Mouse (Mus musculus): Measurements from ENCODE around the gene Azgp1. TPM values are rescaled to one million over a fixed set of nuclear protein-coding genes. Genes with fewer than 3 reads are reported as not detected.
"Not testable (repeated sequence)": the region's sequence is repeated elsewhere in the genome, so short reads cannot be mapped to it uniquely, and the experiment has no call there.

Gene Azgp1
- not detected in 2 replicates for polyA plus RNA-seq (2014; fragmentation: Nextera tagmentation; extraction: Ambion mirVana)

DNA sequence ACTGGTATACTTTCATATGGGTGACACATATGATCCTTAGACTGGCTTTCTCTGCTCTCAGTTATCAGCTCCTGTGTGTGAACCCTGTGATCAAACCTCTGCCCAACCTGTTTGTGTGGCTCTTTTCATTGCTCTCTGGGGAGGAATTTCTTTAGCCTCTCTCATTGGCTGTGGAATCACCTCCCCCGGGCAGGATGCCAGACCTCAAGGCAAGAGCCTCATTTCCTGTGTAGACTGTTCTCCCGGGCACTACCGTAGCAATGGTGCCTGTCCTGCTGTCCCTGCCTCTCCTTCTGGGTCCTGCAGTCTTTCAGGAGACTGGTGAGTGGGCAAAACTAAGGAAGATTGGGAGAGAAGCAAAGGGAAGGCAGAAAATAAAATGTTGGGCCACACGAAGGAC is at the start of gene Azgp1:
Gene Azgp1, plus strand, starts transcription at position 221 of the 400 bp plus-strand sequence.
- WGBS = 83% methylated on average over 4 of the region's 4 CpGs
- Histone ChIP-seq H3K27ac (ENCODE audit: low read depth, low read length) (no peak within 1 kb of the TSS), H3K4me2 (ENCODE audit: low read depth) (no peak within 1 kb of the TSS), H3K9ac (ENCODE audit: low read length) (no peak within 1 kb of the TSS), H3K9me3 (ENCODE audit: control insufficient read depth, low read length) (no peaks in the 10 kb centered on the region), H3K4me3 (ENCODE audit: low read depth, low read length) (no peak within 1 kb of the TSS), H3K36me3 (ENCODE audit: control insufficient read depth, insufficient read depth, low read length) (no peaks in the 10 kb centered on the region), H3K4me1 (ENCODE audit: control insufficient read depth, insufficient read depth, low read length) (no peaks in the 10 kb centered on the region), H3K27me3 (ENCODE audit: control insufficient read depth, insufficient read depth, low read length) (no peaks in the 10 kb centered on the region)
- no peak for ATAC-seq (ENCODE audit: insufficient read depth, low FRiP score, low TSS enrichment)
- DNase-seq (ENCODE audit: low spot score) = no peak

DNA sequence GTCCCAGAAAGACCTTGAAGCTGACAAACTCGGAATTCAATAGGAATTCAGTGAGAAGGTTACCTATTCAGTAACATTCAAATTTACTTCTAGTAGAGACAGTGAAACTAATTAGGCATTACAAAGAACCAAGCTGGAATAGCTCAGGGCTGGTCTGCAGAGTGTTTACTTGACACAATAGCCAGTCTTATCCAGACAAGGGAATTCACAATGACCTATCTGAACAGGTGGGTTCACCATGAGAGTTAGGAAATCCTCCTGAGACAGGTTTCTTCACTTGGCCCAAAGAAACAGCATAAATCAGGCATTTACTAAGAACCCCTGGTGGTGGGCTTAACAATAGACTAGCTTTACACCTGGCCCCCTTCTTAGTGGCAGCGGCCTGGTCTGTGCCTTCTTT is 47.4 kb upstream of the Azgp1 start:
- H3K4me2 ChIP-seq (ENCODE audit: low read depth); DNase-seq (ENCODE audit: low spot score); H3K36me3 ChIP-seq (ENCODE audit: control insufficient read depth, insufficient read depth, low read length); H3K4me1 ChIP-seq (ENCODE audit: control insufficient read depth, insufficient read depth, low read length); H3K9me3 ChIP-seq (ENCODE audit: control insufficient read depth, low read length); H3K4me3 ChIP-seq (ENCODE audit: low read depth, low read length); ATAC-seq (ENCODE audit: insufficient read depth, low FRiP score, low TSS enrichment); H3K27ac ChIP-seq (ENCODE audit: low read depth, low read length); H3K27me3 ChIP-seq (ENCODE audit: control insufficient read depth, insufficient read depth, low read length); H3K9ac ChIP-seq (ENCODE audit: low read length): not testable (repeated sequence)
- 79% methylated on average over 2 of the region's 2 CpGs for WGBS

DNA sequence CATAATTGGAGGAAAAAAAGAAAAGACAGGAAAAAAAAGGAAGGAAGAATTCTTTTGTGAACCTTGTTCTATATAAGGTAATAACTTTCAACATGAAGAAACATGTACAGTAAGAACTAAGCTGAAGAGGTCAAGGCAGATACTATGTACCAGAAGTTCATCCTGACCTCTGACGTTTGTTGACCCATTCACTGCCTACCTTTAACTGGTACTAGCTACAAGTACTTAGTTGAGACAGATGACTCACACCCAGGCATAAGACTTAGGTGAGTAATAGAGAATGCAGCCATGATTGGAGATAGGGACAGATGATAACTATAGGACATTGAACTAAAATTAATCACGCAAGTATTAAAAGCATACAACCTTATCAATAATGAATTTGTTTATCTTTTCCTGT is 44.8 kb upstream of the Azgp1 start:
- Histone ChIP-seq H3K27ac (ENCODE audit: low read depth, low read length) (no peak overlapping the region), H3K9ac (ENCODE audit: low read length) (no peak overlapping the region), H3K4me1 (ENCODE audit: control insufficient read depth, insufficient read depth, low read length) (no peaks in the 10 kb centered on the region), H3K27me3 (ENCODE audit: control insufficient read depth, insufficient read depth, low read length) (no peaks in the 10 kb centered on the region), H3K4me3 (ENCODE audit: low read depth, low read length) (no peak overlapping the region), H3K36me3 (ENCODE audit: control insufficient read depth, insufficient read depth, low read length) (no peaks in the 10 kb centered on the region), H3K4me2 (ENCODE audit: low read depth) (no peak overlapping the region), H3K9me3 (ENCODE audit: control insufficient read depth, low read length) (no peaks in the 10 kb centered on the region)
- DNase-seq (ENCODE audit: low spot score) (no peak), ATAC-seq (ENCODE audit: insufficient read depth, low FRiP score, low TSS enrichment) (no peak)
- 93% methylated on average over 2 of the region's 2 CpGs for WGBS

DNA sequence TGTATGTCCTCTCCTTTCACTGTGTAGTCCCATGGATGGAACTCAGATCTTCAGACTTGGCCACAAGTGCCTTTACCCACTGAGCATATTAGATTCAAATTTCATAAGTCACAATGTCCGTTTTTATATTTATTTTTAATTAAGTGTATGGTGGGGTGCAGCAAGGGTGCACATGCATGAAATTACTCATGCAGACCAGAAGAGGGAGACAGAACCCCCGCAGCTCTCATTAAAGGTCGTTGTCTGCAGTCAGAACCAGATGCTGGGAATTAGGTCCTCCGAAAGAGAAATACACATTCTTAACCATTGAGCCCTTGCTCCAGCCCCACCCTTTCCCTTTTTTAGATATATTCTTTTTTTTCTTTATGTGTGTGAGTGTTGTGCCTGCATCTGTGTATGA is 44.1 kb upstream of the Azgp1 start:
- WGBS = 62% methylated on average over 4 of the region's 4 CpGs
- H3K36me3 ChIP-seq (ENCODE audit: control insufficient read depth, insufficient read depth, low read length) = no peaks in the 10 kb centered on the region

DNA sequence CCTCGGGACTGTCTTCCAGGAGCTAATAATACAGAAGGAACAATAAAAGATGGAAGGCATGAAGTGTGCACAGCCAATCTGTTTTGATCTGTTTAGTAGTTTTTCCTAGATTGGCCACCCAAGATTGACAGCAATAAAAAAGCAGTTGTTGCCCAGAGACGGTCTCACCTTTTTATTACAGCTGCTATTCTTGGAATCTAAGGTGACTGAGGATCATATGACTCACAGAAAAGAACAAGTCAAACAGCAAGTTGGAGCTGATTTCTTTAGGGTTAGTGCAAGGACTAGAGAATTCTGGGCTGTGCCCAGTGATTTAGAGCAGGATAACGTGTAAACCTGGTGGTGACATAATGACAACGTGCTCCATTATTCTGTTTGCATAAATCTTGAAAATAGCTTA is 40.4 kb upstream of the Azgp1 start:
- no peaks in the 10 kb centered on the region for H3K27me3 ChIP-seq (ENCODE audit: control insufficient read depth, insufficient read depth, low read length)
- no peaks in the 10 kb centered on the region for H3K4me1 ChIP-seq (ENCODE audit: control insufficient read depth, insufficient read depth, low read length)
- no peak overlapping the region for H3K27ac ChIP-seq (ENCODE audit: low read depth, low read length)
- no peak overlapping the region for H3K4me2 ChIP-seq (ENCODE audit: low read depth)
- H3K4me3 ChIP-seq (ENCODE audit: low read depth, low read length) = no peak overlapping the region
- 83% methylated on average over 4 of the region's 4 CpGs for WGBS
- H3K9me3 ChIP-seq (ENCODE audit: control insufficient read depth, low read length) = no peaks in the 10 kb centered on the region
- no peaks in the 10 kb centered on the region for H3K36me3 ChIP-seq (ENCODE audit: control insufficient read depth, insufficient read depth, low read length)
- H3K9ac ChIP-seq (ENCODE audit: low read length) = no peak overlapping the region
- DNase-seq (ENCODE audit: low spot score) (no peak), ATAC-seq (ENCODE audit: insufficient read depth, low FRiP score, low TSS enrichment) (no peak)

More for the DNA sequence above, 44.1 kb upstream of the Azgp1 start:
- H3K4me2 ChIP-seq (ENCODE audit: low read depth) = no peak overlapping the region
- H3K9me3 ChIP-seq (ENCODE audit: control insufficient read depth, low read length) = no peaks in the 10 kb centered on the region
- no peaks in the 10 kb centered on the region for H3K4me1 ChIP-seq (ENCODE audit: control insufficient read depth, insufficient read depth, low read length)
- H3K27me3 ChIP-seq (ENCODE audit: control insufficient read depth, insufficient read depth, low read length) = no peaks in the 10 kb centered on the region
- H3K4me3 ChIP-seq (ENCODE audit: low read depth, low read length) = no peak overlapping the region
- H3K27ac ChIP-seq (ENCODE audit: low read depth, low read length) = no peak overlapping the region
- no peak for DNase-seq (ENCODE audit: low spot score)
- no peak for ATAC-seq (ENCODE audit: insufficient read depth, low FRiP score, low TSS enrichment)
- H3K9ac ChIP-seq (ENCODE audit: low read length) = no peak overlapping the region

DNA sequence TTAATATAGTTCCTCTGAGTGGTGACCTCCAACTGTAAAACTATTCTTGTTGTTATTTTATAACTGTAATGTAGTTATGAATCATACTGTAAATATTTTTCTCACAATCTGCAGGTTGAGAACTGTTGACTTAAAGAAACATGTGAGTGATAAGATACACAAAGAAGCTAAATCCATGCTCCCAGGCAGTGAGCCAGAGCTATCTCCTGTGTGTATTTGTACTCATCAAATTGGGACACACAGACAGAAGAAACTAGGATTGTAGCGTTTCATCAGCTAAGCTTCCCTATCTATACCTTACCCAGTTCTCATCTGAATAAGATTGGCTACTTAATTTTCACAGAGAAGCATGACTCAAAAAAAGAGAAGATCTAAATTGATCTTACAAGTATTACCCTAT is 38.2 kb upstream of the Azgp1 start:
- Histone ChIP-seq H3K27me3 (ENCODE audit: control insufficient read depth, insufficient read depth, low read length) (no peaks in the 10 kb centered on the region), H3K4me1 (ENCODE audit: control insufficient read depth, insufficient read depth, low read length) (no peaks in the 10 kb centered on the region), H3K4me2 (ENCODE audit: low read depth) (no peak overlapping the region), H3K9me3 (ENCODE audit: control insufficient read depth, low read length) (no peaks in the 10 kb centered on the region), H3K36me3 (ENCODE audit: control insufficient read depth, insufficient read depth, low read length) (no peaks in the 10 kb centered on the region), H3K4me3 (ENCODE audit: low read depth, low read length) (no peak overlapping the region), H3K9ac (ENCODE audit: low read length) (no peak overlapping the region), H3K27ac (ENCODE audit: low read depth, low read length) (no peak overlapping the region)
- WGBS = 90% methylated on average over 1 of the region's 1 CpGs
- DNase-seq (ENCODE audit: low spot score) (no peak), ATAC-seq (ENCODE audit: insufficient read depth, low FRiP score, low TSS enrichment) (no peak)

DNA sequence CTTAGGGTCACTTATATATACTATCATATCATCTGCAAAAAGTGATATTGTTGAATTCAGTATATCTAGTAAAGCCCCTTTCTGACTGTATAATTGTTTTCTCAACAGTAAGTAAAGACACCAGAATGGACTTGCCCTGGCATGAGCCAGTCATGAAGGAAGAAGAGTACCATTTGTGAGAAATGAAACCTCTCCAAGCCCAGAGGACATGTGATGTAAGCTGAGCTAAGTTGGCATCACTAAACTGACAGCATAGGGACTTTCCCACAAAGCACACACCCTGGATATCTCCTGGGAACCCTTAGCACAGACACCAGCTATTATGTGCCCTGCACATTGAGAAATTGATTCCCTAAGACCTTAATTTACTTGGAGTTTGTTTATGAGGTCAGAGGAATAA is 34.0 kb upstream of the Azgp1 start:
- Histone ChIP-seq H3K36me3 (ENCODE audit: control insufficient read depth, insufficient read depth, low read length) (no peaks in the 10 kb centered on the region), H3K9ac (ENCODE audit: low read length) (no peak overlapping the region), H3K4me3 (ENCODE audit: low read depth, low read length) (no peak overlapping the region), H3K4me2 (ENCODE audit: low read depth) (no peak overlapping the region), H3K27ac (ENCODE audit: low read depth, low read length) (no peak overlapping the region), H3K27me3 (ENCODE audit: control insufficient read depth, insufficient read depth, low read length) (no peaks in the 10 kb centered on the region), H3K9me3 (ENCODE audit: control insufficient read depth, low read length) (no peaks in the 10 kb centered on the region), H3K4me1 (ENCODE audit: control insufficient read depth, insufficient read depth, low read length) (no peaks in the 10 kb centered on the region)
- DNase-seq (ENCODE audit: low spot score) (no peak), ATAC-seq (ENCODE audit: insufficient read depth, low FRiP score, low TSS enrichment) (no peak)

DNA sequence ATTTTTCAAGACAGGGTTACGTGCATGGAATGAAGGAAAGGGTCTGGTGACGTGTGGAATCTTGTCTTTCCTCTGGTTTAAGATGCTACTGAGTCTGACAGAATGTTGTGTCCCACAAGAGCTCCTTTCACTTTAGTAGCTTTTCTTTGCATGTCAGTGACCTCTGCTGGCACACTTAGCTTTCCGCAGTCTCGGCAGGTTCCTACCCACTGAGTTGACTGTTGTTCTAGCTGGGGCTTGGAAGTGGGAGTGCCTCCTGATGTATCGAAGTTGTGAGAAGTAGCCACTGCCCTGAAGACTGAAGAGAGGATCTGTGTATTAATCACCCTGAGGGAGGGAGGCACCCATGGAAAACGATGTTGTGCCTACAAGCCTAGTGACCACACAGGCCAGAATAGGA is 30.1 kb upstream of the Azgp1 start:
- Histone ChIP-seq H3K27me3 (ENCODE audit: control insufficient read depth, insufficient read depth, low read length) (no peaks in the 10 kb centered on the region), H3K9ac (ENCODE audit: low read length) (no peak overlapping the region), H3K9me3 (ENCODE audit: control insufficient read depth, low read length) (no peaks in the 10 kb centered on the region), H3K4me1 (ENCODE audit: control insufficient read depth, insufficient read depth, low read length) (no peaks in the 10 kb centered on the region), H3K27ac (ENCODE audit: low read depth, low read length) (no peak overlapping the region), H3K36me3 (ENCODE audit: control insufficient read depth, insufficient read depth, low read length) (no peaks in the 10 kb centered on the region), H3K4me2 (ENCODE audit: low read depth) (no peak overlapping the region), H3K4me3 (ENCODE audit: low read depth, low read length) (no peak overlapping the region)
- WGBS = 50% methylated on average over 6 of the region's 6 CpGs
- ATAC-seq (ENCODE audit: insufficient read depth, low FRiP score, low TSS enrichment) = no peak
- no peak for DNase-seq (ENCODE audit: low spot score)

DNA sequence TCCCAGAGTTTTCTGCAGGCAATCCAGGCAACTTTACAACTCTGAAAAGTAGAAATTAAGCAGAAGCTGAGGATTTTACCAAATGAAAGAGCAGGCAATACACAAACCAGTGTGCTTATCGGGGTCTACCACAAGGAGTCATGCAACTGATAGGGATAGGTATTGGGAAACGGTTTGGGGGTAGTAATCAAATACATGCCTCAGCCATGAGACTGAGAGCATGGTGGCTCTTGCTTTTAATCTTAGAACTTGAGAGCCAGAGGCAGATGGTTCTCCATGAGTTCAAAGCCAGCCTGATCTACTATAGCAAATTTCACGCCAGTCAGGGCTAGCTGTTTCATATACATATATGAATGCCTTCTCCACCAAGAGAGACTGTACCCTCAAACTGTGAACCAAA is 24.9 kb upstream of the Azgp1 start:
- no peaks in the 10 kb centered on the region for H3K36me3 ChIP-seq (ENCODE audit: control insufficient read depth, insufficient read depth, low read length)
- ATAC-seq (ENCODE audit: insufficient read depth, low FRiP score, low TSS enrichment) = no peak
- no peak overlapping the region for H3K27ac ChIP-seq (ENCODE audit: low read depth, low read length)
- DNase-seq (ENCODE audit: low spot score) = no peak
- no peaks in the 10 kb centered on the region for H3K27me3 ChIP-seq (ENCODE audit: control insufficient read depth, insufficient read depth, low read length)
- WGBS = 80% methylated on average over 3 of the region's 3 CpGs
- no peaks in the 10 kb centered on the region for H3K4me1 ChIP-seq (ENCODE audit: control insufficient read depth, insufficient read depth, low read length)
- H3K9me3 ChIP-seq (ENCODE audit: control insufficient read depth, low read length) = no peaks in the 10 kb centered on the region
- no peak overlapping the region for H3K4me3 ChIP-seq (ENCODE audit: low read depth, low read length)
- no peak overlapping the region for H3K4me2 ChIP-seq (ENCODE audit: low read depth)
- no peak overlapping the region for H3K9ac ChIP-seq (ENCODE audit: low read length)

All from neural tube, embryonic 11.5 days (tissue).